Mouse (Mus musculus): ENCODE measurements around the gene Exo5.

- TF ChIP-seq CTCF (IDR thresholded peaks at IDR 0.05; ENCODE audit: control insufficient read depth, insufficient read depth, low read length) (no peak), POLR2A (IDR thresholded peaks at IDR 0.05; ENCODE audit: borderline replicate concordance, control insufficient read depth, low read depth, low read length) (no peak)
Observed at GRCm38 (mm10) chr4:120895226-120895625, 29.6 kb downstream of the Exo5 start.
